Mouse (Mus musculus): ENCODE measurements around the gene 1700024P04Rik.
"Not testable (repeated sequence)": the region's sequence is repeated elsewhere in the genome, so short reads cannot be mapped to it uniquely, and the experiment has no call there.

The 1700024P04Rik gene

DNA sequence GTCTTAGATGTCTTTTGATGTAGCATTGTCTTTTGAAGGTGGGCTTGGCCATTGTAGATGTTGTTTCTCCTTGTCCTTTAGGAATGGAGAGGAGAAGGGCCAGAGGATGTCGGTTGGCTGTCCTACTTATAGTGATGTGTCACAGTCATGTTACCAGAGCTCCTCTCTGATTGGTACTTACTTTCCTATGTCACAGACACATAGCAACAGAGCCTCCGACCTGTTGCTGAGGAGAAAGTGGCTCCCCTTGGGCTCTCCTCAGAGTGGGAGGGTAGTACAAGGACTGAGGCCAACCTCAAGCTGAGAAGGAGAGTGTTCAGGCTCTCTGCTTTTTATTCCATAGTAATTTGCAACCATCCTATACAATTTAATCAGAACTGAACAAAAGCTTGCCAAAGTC is at the start of gene 1700024P04Rik:
Gene 1700024P04Rik (minus strand): TSS at position 101 of the 400 bp plus-strand sequence.
- DNase-seq: no peak

DNA sequence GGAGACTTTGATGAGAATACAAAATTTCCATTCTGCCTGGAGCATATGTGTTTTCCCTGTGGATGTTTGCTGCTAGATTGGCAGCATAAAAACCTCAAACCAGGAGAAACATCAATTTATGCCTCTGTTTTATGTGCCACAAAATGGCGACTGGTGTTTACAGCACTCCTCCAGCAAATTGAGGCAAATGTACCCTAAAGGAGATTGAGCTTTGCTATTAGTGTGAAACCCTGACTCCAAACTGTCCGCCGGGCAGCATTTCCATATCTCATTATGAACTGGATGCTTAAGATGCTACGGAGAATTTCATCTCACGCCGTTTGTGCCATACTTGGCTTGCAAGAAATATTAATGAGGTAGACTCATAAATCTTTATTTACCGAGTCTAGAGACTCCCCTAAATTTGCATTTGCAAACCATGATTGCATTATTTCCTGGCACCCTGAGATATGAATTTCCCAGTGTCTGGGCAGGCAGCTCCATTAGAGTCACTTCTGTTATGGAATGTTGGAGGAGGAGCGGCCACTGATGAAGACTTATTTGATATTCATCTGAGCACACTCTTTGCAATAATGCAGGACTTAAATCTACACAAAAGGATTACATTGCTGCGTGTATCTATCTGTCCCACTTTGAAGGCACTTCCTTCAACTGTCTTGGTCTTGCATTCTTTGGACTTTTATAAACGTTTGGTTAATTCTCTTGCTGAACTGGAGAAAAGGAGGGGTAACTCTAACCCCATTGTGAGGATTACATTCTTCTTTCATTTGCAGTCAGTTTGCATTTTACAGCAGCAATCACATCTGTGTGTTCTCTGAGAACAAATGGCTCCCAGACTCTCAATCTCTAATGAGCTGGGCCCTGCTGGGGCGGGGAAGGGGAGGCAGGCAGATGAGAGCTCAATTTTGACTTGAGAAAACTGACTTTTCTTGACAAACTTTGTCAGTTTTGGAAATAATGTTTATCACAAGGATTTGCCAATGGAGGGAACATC is 47.2 kb upstream of the 1700024P04Rik start:
- DNase-seq: no peak

DNA sequence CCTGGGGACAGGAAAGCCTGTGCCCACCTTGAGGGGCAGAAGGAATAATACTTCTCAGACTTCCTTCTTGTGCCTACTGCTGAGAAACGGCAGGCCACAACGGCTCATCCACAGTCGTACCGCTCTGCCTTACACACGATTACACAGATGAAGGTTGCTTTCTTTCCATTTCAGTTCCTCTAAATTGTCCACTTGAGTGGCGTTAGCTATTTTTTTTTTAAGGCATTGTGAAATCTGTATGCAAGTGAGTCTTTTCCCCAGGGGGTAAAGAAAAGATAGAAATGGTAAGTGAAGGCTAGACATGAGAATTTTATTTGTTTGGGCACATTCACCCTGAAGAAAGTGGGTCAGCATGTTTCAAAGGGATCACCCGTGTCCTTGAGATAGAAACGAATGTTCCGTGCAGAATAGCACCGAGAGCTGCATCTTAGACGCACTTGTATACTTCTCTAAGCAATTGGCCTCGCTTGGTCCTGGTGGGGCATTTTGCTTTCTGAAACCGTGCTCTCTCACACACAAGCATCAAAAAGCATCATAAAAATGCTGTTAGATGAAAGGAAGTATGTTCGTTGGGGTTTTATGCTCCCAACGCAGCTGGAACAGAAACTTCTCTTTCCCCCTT is 46.3 kb upstream of the 1700024P04Rik start:
- DNase-seq: no peak

DNA sequence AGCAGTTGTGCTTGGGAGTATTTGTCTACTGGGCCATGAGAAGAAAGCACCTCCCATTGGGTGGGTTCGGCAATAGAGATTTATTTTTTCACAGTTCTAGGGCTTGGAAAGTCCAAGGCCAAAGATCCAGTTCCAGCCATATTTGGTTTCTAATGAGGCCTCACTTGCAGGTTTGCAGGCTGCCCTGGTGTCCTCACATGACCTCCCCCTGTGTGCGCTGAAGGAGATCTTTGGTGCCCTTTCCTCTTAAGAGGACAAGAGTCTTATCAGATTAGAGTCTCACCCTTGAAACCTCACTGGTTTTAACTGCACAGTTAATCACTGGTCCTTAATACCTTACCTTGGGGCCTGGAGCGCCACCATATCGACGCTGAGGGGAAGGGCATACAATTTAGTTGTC is 40.9 kb upstream of the 1700024P04Rik start:
- no peak for DNase-seq

DNA sequence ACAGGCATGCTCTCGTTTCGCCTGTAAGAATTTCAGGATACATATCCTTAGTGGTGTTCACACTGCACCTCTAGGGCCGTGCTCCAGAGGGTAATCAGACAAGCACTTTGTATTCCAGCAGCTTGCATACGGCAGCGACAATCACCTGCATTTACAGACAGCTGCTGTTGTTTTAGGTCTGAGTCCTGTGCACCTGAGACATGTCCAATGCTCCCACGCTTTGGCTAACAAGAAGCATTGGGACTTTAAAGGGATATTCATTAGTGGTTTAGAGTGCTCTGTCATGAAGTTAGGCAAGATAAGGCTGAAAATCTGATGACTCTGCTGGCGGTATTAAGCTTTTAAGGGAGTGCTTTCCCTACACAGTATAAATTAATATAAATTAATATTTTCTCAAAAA is 37.7 kb upstream of the 1700024P04Rik start:
- no peak for DNase-seq

DNA sequence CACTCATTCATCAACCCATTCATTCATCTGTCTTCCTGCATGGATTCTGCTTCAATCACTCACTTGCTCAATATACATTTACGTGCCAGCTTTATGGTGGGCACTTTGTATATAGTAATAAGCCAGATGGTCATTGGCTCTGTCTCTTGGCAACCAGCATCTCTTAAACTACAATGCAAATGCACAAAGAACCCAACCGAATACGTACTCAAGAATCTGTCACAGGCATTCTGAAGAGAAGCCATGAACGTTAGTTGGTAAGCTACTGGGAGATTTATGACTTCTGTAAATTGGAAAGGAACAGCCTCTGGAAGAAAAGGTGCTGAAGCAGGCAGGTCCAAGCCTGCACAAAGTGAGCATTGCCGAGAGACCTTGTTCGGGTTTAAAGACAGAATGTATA is 36.8 kb upstream of the 1700024P04Rik start:
- DNase-seq: no peak

DNA sequence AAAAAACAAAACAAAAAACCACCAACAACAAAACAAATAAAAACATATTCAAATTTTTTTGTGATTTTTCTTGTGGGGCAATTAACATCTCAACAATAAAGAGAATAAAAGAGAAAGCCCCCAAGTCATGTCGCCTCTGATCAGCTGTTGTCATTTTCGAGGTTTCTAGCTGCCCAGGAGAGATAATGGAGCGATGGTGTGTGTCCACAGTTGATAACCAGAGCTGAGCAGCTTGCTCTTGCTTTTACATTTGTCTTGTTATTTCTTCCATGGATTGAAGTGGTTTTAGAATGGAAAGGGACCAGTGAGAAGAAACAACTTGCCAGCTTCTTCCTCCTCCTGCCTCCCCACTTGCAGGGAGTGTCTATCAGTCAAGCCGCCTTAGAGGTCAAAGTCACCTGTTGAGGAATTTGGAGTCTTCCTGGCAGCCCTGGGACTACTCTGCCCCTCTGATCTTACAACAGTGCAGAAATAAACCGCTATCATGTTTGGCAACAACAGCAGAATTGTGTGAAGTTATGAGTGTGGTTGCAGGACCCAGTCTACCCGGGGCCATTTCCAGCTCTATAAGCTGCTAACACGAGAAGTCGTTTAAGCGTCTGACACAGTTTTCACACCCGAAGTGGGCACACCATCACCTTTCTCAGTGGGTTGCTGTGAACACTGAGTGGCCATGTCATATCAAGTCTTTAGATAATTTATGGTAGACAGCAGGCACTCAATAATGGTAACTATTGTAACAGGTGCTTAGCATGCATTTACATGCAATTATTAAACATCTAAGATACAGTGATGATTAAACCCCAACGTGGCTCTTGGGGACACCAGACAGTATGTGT is 35.7 kb upstream of the 1700024P04Rik start:
- DNase-seq: no peak

DNA sequence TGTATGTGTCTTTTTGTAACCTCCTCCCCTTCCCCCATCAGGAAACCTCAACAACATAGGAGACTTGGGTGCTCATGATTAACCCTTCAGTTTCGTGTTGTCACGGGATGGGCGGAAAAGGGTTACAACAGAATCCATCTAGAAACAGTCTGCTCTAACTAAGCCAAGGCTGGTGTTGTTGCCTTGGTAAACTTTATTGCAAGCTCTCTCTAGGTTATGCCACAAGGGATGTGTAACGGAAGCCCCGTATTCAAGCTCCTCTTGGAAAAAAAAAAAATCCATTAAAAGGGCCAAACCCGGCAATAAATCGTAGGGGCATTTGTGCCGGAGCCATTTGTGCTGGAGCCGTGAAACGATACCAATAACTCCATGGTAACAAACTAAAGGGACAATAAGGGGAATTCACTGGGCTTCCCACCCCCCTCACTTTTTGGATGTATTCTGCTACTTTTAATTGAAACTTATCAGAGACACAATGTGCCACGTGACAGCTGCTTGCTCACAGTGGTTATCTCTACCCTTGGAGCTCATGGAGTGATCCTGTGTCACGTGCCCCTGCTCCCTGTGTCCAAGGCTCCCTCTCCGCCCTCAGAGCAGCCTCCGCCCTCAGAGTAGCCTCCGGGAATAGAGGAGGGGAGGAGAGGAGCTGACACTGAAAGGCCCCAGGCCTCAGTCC is 34.3 kb upstream of the 1700024P04Rik start:
- no peak for DNase-seq

DNA sequence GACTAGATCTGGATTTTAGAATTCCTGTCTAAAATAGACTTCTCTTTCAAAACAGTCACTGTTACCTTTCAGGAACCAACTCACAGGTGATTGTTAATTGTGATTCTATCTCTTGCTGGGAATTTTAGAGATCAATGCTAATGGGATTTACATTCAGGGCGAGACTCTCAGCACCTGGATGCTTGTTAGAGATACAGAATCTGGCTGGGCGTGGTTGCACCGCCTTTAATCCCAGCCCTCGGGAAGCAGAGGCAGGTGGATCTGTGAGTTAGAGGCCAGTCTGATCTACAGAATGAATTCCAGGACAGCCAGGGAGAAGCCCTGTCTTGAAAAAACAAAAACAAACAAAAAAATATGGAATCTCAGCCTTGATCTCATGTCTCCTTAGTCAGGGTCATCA is 32.3 kb upstream of the 1700024P04Rik start:
- DNase-seq: no peak

DNA sequence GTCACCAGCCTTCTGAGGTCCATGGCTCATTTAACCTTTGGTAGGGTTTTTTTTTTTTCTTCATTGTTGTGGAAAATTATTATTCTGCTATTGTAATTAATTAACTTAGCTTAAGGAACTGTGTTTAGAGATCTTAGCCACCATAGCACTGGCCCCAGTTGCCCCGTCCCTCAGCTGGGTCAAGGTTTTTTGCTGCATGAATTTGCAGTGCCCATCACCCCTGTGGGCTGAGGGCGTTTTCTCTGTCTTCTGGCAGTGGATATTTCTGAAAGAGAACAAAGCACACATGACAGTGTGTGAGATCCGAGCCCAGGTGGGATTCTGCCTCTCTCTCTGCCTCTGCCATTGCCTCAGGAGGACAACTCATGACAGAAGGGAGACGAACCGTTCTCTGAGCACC is 28.5 kb upstream of the 1700024P04Rik start:
- DNase-seq: no peak

DNA sequence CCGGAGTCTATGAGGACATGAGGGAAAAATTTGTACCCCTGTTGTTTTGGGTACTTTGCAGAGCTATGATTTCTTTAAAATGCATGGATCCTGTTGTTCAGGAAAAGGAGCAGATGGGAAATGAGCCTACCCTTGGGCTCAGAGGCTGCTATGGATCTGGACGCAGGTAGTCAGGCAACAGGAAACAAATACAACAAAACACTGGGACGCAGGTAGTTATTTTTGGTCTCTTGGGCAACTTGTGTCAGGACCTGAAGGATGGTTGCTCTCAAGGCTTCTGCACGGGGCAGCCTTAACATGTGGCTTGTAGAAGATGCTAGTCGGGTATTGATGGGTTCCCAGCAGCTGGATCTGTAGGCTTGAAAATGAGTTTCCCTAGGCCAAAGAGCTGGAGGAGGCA is 23.6 kb upstream of the 1700024P04Rik start:
- DNase-seq: no peak

DNA sequence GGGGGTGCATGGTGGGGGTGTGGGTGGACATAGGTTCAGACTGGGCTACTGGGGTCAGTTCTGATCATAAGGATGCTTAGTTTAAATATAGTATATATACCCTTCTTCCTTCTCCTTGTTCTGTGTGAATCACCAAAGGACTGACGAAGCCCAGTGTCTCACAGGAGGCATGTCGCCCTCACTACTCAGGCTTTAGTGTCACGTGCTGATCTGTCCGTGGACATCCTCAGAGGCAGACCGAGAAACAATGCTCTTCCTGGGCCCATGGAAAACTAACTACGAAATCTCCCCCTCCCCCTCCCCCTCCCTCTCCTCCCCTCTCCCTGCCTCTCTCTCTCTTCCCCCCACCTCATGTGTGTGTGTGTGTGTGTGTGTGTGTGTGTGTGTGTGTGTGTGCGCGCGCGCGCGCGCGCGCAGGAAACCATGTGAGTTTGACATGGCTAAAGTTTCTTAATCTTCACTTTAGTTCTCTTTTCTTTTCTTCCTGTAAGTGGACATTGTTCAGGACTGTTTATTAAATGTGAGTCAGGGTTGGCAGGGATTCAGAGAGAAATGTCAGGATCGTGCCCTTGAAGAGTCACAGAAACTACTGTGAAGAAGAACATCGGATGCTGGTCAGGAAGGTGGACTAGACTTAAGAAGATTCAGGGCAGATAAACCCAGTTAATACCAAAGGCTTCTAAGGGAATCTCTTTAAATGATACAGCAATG is 22.2 kb upstream of the 1700024P04Rik start:
- DNase-seq: no peak

DNA sequence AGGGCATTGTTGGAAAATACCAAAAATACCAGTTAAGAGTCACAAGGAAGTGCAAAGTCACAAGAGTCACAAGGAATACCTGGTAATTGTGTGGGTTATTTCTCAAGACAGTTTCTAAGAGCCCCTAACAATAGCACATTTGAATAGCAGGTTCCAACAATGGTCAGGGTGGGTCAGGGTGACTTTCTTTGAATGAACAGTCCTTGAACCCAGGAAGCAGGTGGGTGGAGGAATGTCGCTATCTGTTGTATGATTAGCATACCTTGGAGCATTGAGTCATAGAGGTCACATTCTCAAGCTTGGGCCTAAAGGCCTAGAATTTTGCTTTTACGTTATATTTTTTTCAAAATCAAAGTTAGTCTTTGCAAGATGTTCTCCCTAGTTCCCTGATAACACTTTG is 17.3 kb upstream of the 1700024P04Rik start:
- DNase-seq: not testable (repeated sequence)

DNA sequence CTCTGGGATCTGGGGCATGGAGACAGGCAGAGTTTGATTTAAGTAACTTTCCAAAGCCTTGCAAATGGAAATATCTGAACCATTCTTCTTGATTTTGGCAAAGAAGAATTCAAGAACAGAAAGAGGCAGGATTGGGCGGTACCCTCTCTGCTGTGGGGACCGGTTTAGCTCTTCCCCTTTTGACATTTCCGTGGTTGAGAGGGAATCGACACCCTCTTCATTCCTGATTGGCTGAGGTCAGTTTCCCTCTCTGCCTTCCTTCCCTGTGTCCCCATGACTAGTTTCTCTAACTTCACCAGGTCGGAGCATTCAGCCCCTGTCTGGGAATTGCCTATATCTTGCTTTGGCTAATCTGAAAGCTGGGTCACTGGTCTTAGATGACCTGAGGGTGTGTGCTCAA is 12.7 kb upstream of the 1700024P04Rik start:
- no peak for DNase-seq

DNA sequence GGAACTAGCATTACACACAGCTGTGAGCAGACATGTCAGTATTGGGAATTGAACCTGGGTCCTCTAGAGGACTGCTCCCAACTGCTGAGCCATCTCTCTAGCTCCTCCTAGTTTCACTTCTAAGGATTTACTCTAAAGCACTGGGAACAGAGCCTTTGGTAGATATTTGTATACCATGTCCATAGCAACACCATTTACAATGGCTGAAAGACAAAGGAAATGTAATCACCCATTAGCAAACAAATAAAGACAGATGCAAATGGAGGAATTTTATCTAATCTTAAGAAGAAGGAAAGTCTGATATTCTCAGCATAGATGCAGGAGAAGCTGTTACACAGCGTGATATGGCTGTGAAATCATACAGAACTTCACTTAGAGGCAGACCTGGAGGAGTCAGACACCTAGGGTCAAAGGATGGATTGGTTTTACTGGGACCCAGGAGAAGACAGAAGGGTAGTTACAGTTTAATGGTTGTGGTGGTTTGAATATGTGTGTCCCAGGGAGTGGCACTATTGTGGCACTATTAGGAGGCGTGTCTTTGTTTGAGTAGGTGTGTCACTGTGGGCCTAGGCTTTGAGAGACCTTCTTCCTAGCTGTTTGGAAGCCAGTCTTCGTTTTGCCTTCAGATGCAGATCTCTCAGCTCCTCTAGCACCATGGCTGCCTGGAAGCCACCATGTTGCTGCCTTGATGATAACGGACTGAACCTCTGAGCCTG is 7.1 kb downstream of the 1700024P04Rik start:
- DNase-seq: no peak

DNA sequence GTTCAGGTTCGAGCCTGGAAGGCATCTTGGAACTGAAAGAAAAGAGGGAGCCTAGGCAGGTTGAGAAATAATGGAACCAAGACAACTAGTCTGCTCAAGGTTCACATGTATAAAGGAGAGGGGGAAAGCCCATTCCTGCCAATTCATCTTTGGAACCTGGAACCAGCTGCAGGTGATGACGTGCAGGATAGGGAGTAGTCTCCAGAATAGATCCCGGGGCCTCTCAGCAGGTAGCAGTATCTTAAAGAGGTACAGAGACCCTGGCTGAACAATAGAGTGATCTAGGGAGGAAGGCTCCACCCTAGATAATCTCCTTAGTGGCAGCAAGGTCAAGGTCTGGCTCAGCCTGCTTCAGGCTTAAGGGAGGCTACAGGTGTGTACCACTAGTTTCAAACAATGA is 8.3 kb downstream of the 1700024P04Rik start:
- not testable (repeated sequence) for DNase-seq

DNA sequence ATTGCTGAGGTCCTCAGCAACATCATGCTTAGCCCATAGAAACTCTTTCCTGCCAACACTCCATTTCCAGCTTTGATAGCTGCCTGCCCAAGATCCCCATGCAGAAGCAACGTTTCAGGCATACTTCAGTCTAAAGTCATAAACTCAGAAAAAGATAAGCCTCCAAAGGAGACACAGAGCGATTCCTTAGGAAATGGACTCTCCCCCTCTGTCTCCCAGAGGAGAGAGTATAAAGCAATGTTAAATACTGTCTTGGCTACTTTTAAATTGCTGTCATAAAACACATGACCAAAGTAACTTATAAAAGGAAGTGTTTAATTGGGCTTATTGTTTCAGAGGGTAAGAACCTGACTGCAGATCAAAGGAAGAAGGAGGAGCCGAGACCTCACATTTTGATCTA is 12.3 kb downstream of the 1700024P04Rik start:
- no peak for DNase-seq

DNA sequence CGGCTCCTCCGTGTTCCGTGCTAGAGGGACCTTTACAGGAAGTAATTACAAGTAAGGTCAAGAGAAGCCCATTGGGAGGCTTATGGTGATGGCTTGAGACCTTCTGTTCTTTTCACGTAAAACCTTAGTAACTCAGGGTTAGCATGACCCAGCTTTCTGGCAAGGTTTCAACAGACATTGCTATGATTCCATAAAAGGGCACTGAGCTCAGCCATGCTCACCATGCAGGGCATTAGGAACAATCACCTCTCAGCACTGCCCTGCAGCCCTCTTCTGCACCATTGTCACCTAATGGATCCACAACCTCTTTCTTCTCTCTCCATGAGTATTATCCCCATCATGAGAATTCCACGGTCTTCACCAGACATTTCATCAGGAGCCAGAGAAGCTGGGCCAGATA is 12.7 kb downstream of the 1700024P04Rik start:
- DNase-seq: no peak

DNA sequence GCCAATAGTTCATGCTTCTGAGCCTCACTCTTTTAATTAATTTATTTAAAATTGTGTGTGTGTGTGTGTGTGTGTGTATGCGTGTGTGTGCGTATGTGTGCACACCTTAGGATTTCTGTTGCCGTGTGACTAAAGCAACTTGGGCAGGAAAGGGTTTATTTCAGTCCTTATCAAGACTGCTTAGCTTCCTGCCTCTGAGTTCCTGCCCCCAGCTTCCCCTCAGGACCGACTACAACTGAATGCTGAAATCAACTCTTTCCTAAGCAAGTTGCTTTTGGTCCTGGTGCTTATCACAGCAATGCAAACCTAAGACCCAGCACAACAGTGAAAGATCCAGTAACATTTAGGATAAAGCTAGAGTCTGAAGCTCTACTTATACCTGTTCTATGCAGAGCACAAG is 15.8 kb downstream of the 1700024P04Rik start:
- DNase-seq: no peak

DNA sequence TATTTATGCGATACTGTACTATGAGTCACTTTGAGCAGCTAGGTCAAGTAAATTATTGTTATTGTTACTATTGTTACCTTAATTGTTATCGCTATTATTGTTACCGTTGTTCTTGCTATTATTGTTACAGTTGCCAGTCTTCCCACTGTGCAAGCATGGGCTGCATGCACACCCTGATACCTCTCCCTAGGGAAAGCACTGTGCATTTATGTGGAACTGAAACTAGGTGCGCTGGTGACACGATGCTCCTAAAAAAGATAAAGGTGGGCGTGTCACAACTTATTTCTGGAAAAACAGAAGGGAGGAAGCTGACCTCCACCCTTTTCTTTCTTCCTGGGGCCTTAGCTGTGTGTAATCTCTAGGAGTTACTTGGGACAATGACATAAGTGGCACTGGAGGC is 16.4 kb downstream of the 1700024P04Rik start:
- no peak for DNase-seq

DNA sequence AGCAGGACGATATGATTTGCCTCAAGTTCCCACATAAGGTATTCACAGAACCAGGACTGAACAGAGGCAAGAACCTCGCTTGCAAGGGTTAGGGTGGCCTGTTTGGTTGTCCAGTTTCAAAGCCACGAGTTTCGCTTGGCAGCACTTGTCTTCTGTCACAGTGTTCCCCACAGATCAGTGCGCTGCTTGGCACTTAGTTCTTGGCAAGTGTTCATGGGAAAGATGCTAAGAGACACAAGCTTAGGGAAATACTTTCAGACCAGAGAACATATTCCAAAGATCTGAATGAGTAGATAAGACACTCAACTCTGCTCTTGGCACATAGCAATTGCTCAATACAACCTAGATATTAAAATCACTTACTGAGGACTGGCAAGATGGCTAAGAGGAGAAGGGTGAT is 17.8 kb downstream of the 1700024P04Rik start:
- DNase-seq: no peak

All from right cerebral cortex, postnatal 25 days (tissue).